Mouse (Mus musculus) layer of hippocampus, adult 18-20 months (tissue): Measurements from ENCODE around the gene Rfx2. TPM values are rescaled to one million over a fixed set of nuclear protein-coding genes. Genes with fewer than 3 reads are reported as not detected.

ENCODE experiments used
- DNase-seq, 2 experiments: peaks; one replicate each; pipeline ENCODE4 v3.0.0; 2022; ENCODE audit warnings: low spot score in 2 of 2
- total RNA-seq, 2 experiments: library from RNA; stranded (reverse); gene quantifications; 2 replicates each; pipeline ENCODE4 v1.2.3; 2021

Gene Rfx2
- total RNA-seq, 2 experiments from 2014 or later, result 4.8 to 5.7 TPM

DNA sequence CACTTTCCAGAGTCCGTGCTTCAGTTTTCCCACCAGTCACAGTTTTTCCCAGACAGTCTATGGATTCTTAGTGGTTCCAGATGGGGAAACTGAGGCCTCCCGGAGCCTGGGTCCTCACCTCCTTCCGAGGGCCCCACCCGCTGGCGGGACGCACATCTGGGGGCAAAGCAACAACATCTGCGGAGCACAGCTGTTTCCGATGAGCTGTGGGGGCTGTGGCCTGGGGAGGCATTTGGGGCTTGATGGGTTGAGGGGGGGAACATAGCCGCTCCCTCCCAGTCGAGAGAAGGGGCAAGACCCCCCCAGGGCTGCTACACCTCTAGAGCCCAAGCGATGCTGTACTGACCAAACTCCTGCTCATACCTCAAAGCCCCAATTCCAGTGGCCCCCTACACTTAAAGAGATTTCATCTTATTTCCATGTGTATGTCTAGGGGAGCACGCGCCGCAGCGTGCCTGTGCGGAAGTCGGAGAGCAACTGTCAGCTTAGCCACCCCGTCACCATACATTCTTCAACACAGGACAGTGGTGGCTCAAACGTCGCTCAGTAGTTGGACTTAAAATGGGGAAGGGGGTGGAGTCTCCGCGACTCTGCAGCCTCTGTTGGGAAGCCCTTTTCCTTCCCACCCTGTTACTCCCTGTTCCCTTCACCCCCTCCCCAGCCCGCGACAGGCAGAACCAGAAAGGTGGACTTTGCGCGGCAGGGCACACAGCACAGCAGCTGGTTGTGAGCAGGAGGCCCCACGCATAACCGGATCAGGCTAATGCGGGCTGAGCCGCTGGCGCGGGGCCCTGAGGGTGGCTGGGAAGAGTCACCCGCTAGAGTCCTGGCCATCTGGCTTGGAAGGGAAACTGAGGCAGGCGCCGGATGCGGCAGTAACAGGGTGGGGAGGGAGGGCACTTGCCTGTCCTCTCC, 76.3 kb downstream of the Rfx2 start:
- DNase-seq, result no peak

DNA sequence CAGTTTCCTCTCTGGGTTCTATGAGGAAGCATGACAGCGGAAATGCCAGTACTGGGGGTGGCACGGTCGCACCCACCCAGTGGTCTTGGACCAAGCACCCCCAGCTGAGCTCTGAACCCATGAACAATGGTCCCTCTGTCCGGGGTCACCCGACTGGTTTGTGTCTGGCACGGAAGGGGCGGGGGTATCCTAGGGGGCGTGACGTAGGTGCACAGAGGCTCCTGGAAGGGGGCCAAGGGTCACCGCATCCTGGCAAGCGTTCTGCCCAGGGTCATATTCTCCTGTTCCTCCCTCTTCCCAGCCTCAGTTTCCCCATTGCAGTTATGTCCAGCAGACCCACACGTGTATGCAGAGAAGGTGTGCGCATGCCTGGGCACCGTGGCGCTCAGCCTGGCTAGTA, 77.4 kb downstream of the Rfx2 start:
- no peak for DNase-seq

DNA sequence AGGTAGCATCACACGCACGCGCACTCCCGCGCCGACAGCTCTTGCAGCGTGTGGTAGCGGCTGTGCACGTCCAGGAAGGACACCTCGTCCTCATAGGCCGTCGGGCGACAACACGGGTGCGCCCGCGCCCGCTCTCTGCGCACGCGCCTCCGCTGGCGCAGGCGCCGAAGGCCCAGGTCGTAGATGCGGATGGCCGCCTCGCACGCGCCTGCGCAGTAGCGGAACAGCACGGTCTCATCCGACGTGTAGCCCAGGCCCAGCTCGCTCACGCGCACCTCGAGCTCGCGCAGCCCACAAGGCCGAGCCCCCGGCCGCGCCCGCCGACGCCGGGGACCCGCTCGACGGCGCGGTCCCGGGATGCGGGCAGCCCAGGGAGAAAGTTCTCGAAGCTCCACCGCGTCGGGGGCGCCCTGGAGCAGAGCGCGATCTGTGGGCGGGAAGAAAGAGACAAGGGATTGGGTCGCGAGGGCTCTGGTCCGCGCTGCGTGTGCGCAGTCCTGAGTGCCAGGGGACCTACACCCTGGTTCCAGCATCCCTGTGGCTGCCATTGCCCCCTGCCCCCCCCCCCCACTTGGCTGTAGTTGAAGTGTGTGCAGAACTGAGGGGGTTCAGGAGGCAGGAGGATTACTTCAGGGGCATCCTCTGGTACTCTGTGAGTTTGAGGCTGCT, 79.3 kb downstream of the Rfx2 start:
- DNase-seq, result no peak

DNA sequence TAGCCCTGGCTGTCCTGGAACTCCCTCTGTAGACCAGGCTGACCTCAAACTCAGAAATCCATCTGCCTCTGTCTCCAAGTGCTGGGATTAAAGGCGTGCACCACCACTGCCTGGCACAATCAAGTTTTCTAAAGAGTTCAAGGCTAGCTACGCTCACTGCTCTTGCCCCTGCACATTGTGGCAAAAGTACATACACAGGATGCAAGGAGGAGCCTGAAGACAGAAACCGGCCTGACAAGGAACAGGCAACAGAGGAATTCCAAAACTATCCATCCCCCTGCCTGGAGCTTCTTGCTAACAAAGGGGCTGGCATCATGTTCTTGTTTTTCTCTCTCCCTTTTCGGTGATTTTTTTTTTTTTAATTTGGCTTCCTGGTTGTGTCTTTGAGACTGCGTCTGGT, 86.6 kb downstream of the Rfx2 start:
- DNase-seq, result no peak

GRCm38 (mm10) chr17:56740788-56741160, 90.0 kb downstream of the Rfx2 start:
- no peak for DNase-seq

DNA sequence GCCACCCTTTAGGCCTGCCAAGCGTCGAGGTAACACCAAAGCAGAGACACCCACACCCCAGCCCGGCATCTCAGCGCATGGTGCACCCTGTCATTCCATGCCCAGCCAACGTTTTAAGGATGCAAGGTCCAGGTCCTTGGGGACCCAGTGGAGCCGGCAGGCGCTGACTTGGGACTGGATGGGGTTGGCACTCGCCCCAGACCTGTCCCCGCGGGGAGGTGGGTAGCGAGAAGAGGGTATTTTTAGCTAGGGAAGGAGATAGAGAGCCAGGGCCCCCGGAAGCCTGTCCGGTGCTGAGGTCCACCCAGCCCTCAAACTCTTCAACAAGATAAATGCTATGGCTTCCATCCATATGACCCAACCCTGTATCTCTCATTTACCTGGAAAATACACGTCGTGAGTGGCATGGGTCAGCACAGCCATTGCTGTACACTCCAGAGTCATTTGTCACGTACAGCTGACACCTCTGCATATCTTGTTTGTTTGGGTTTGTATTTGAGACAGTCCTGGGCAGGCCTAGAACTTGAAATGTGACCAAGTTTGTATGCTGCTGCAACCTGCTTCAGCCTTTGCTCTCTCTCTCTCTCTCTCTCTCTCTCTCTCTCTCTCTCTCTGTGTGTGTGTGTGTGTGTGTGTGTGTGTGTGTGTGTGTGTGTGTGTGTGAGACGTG, 90.6 kb downstream of the Rfx2 start:
- DNase-seq, result no peak

DNA sequence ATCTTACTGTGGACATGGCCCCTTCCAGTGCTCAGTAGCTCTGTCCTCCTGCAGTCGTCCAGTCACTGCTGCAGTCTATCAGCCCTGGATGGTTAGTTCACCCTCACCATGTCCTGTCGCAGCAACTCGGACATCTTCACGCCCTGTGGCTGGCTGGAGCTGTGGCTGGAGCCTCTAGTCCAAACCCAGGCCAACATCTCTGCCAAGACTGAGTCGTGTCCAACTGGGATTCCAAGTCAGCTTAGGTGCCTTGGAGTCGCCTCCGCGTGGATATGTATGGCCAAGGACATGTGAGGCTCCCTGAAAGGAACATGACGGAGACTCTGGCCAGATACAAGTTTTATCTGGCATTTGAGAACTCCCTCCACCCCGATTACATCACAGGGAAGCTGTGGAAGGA, 92.6 kb downstream of the Rfx2 start:
- DNase-seq, result no peak

DNA sequence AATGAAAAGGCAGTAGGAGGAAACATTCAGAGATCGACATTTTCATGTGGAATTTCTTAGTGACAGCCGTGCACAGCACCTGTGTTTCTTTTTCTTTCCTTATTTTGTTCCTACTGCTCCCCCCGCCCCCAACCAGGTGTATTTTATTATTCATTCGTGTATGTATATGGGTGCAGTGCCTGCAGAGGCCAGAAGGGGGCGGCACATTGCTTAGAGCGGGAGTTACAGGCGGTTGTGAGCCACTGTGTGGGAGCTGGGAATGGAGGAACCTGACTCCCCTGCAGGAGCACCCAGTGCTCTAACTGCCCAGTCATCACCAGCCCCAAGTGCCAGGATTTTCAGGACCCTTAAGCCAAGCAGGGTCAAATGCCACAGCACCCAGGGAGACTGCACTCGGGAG, 94.3 kb downstream of the Rfx2 start:
- DNase-seq, result no peak

DNA sequence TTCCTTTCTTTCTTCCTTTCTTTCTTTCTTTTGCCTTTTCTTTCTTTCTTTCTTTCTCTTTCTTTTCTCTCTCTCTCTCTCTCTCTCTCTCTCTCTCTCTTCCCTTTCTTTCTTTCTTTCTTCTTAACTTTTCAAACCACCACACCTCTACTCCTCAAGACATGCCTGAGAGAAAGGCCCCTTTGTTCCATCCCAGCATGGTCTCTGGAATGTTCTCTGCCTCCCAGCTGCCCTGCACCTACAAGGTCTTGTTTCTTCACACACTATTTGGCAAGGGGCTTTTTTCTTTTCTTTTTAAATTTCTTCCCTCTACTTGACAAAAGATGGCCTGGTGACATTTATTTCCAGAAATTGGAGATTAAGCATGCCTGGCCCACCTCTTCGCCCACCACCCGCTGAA, 101.2 kb downstream of the Rfx2 start:
- DNase-seq, result no peak

DNA sequence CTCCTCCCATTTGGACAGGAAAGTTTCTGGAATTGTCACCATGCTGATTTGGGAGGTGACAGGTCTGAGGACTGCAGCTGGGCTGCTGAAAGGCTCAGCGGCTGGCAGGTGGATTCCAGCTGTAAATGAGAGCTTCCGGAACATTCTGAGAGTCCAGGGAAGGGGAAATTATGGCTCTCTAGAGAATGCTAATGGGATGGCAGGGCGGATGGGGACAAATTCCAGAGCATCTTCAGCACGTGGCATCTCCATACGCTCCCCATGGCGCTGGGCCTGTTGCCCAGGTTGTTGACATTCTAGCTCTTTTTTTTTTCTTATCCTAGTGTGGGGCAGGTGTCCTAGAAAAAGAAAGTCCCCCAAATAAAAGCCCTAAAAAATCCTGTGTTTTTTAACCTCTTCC, 101.7 kb downstream of the Rfx2 start:
- no peak for DNase-seq

- peak in 1 of 2 experiments; percentile 35 for DNase-seq
These were observed 102.7 kb downstream of the Rfx2 start for GRCm38 (mm10) chr17:56728117-56728516.

DNA sequence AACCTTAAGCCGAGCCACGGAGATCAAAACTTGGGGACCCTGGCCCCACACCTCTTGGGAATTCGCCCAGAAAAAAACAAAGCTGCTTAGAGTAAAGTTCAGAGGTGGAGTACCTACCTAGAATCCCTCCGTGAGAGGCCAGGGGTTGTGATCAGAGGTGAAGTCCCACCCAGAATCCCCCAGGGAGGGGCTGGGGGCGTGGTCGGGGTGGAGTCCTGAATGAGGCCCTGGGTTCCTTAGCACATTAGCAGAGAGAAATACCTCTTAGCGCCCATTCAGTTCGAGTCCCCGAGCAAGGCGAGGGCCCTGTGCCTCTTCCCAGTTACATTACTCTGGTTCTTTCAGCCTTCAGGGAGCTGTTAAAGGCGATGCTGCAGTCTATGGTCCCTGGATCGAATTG, 103.2 kb downstream of the Rfx2 start:
- DNase-seq, result no peak

GRCm38 (mm10) chr17:56727029-56727649, 103.7 kb downstream of the Rfx2 start:
- no peak for DNase-seq

Other genes with a start within 250 kb of the Rfx2 start
- 100 to 1,000 TPM; 116 to 133 TPM for gene Safb2, start 246.4 kb downstream of the Rfx2 start, total RNA-seq
- 100 to 1,000 TPM; 162 to 163 TPM for gene Safb, start 246.2 kb downstream of the Rfx2 start, total RNA-seq
- 100 to 1,000 TPM; 143 to 147 TPM for gene 2410015M20Rik, start 221.2 kb downstream of the Rfx2 start, total RNA-seq
- 100 to 1,000 TPM; 414 to 418 TPM for gene Rpl36, start 217.6 kb downstream of the Rfx2 start, total RNA-seq
- 10 to 100 TPM; 60.1 to 61.6 TPM for gene Lonp1, start 204.1 kb downstream of the Rfx2 start, total RNA-seq
- 1 to 10 TPM; 1.1 to 1.3 TPM for gene Catsperd, start 202.9 kb downstream of the Rfx2 start, total RNA-seq
- 10 to 100 TPM; 87.2 to 89.0 TPM for gene Ranbp3, start 157.7 kb downstream of the Rfx2 start, total RNA-seq
- gene Ndufa11, start 113.2 kb downstream of the Rfx2 start, total RNA-seq, result 100 to 1,000 TPM; 213 to 228 TPM
- 10 to 100 TPM in 1 of 2 experiments, 1 to 10 TPM in 1; 9.6 to 10.2 TPM for gene Vmac, start 113.0 kb downstream of the Rfx2 start, total RNA-seq
- gene Nrtn, start 73.5 kb downstream of the Rfx2 start, total RNA-seq, result 1 to 10 TPM; 1.6 to 3.4 TPM
- 10 to 100 TPM; 63.4 to 68.8 TPM for gene Dus3l, start 66.3 kb downstream of the Rfx2 start, total RNA-seq
- 1 to 10 TPM in 1 of 2 experiments, under 1 TPM in 1; 0.99 to 1.2 TPM for gene Prr22, start 60.8 kb downstream of the Rfx2 start, total RNA-seq
- gene Acsbg2, start 43.4 kb upstream of the Rfx2 start, total RNA-seq, result not detected
- under 1 TPM in 1 of 2 experiments, not detected in 1; 0.15 TPM for gene 1700061G19Rik, start 44.5 kb upstream of the Rfx2 start, total RNA-seq
- 10 to 100 TPM; 96.2 to 98.2 TPM for gene Mllt1, start 104.4 kb upstream of the Rfx2 start, total RNA-seq
- not detected for gene Acer1, start 151.1 kb upstream of the Rfx2 start, total RNA-seq
- gene Clpp, start 159.3 kb upstream of the Rfx2 start, total RNA-seq, result 10 to 100 TPM; 68.6 to 75.6 TPM
- gene Alkbh7, start 166.3 kb upstream of the Rfx2 start, total RNA-seq, result 10 to 100 TPM; 25.8 to 27.6 TPM
- gene Pspn, start 169.0 kb upstream of the Rfx2 start, total RNA-seq, result not detected
- 10 to 100 TPM; 67.3 to 68.6 TPM for gene Gtf2f1, start 180.3 kb upstream of the Rfx2 start, total RNA-seq
- gene Gm17949, start 180.5 kb upstream of the Rfx2 start, total RNA-seq, result under 1 TPM; 0.37 to 0.38 TPM
- gene Khsrp, start 200.5 kb upstream of the Rfx2 start, total RNA-seq, result 100 to 1,000 TPM; 114 to 117 TPM
- gene Slc25a41, start 210.6 kb upstream of the Rfx2 start, total RNA-seq, result not detected
- gene Crb3, start 228.1 kb upstream of the Rfx2 start, total RNA-seq, result 1 to 10 TPM in 1 of 2 experiments, under 1 TPM in 1; 0.71 to 1.2 TPM
- 100 to 1,000 TPM; 374 to 393 TPM for gene Slc25a23, start 228.8 kb upstream of the Rfx2 start, total RNA-seq
- 1 to 10 TPM; 1.1 to 1.4 TPM for gene Dennd1c, start 247.5 kb upstream of the Rfx2 start, total RNA-seq